In the genomic region with DNA sequence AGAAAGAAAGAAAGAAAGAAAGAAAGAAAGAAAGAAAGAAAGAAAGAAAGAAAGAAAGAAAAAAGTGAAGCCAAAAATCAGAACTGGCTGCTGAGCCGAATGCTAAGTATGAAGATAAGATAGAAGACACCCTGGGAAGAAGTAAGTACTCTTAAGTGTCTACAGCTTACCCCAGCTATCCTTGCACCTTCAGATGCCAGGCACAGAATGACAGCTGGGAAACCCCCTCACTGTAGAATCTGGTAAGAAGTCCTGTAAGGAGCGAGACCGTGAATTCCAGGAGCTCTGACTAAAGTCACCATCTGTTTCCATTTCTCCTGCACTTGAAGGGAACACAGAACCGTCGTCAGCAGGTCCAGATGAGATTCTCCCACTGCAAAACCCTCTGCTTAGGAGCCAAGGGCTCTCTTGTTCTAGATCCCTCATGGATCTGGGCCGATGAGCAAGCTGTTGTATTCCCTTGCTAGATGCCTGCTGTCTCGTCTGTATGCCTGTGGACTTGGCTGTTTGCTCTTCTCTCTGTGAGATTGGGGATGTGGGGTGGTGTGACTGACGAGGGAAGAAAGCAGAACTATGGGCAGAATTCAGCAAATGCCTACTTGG, we compare ENCODE assay signal across 17 mouse cellular contexts. TPM values are rescaled to one million over a fixed set of nuclear protein-coding genes. Genes with fewer than 3 reads are reported as not detected.
DNase-seq lines count a peak whose midpoint lies in the region; ATAC-seq and TF ChIP-seq lines count a peak whose summit lies in the region.
"Had no signal": no experiment of that assay in that cellular context is flagged by ENCODE, and none has a peak within 500 bp of the region (broad histone marks: within the 10 kb centered on the region; RNA-seq: fewer than 3 reads in every experiment).

No protein-coding gene starts in this region.

- no peak overlapping the region for H3K27ac ChIP-seq in forebrain, postnatal 0 days (ENCODE audit: low read depth, low read length)
- H3K27ac ChIP-seq in forebrain, embryonic 12.5 days = no peak overlapping the region
- H3K27ac ChIP-seq in thymus, adult 2 months (ENCODE audit: control insufficient read depth, insufficient read depth, low read length) = no peak overlapping the region
- H3K27ac ChIP-seq: embryonic facial prominence, embryonic 15.5 days; forebrain, embryonic 15.5 days; kidney, postnatal 0 days; limb, embryonic 12.5 days; neural tube, embryonic 13.5 days had no signal

- H3K4me1 ChIP-seq in forebrain, postnatal 0 days (ENCODE audit: insufficient read depth) = no peaks in the 10 kb centered on the region
- H3K4me1 ChIP-seq in forebrain, embryonic 12.5 days = no peaks in the 10 kb centered on the region
- no peaks in the 10 kb centered on the region for H3K4me1 ChIP-seq in thymus, adult 2 months (replicated peaks; ENCODE audit: control insufficient read depth, insufficient read depth, low read length)
- H3K4me1 ChIP-seq: embryonic facial prominence, embryonic 15.5 days; forebrain, embryonic 15.5 days; limb, embryonic 12.5 days; neural tube, embryonic 13.5 days had no signal

- intact Hi-C loops in left cerebral cortex, postnatal 25 days (cut with DNase I) = loop anchor here (1.0 kb wide), 1 partner anchor 112 kb away; no protein-coding TSS in a partner anchor

- TF ChIP-seq POLR2A in thymus, adult 2 months (IDR thresholded peaks at IDR 0.05; ENCODE audit: control insufficient read depth, extremely low read depth, insufficient read depth, low read length, poor library complexity) = no peak

- no peak overlapping the region for H3K4me2 ChIP-seq in forebrain, postnatal 0 days (ENCODE audit: low read depth)
- H3K4me2 ChIP-seq in forebrain, embryonic 12.5 days = no peak overlapping the region
- H3K4me2 ChIP-seq: embryonic facial prominence, embryonic 15.5 days; forebrain, embryonic 15.5 days; limb, embryonic 12.5 days; neural tube, embryonic 13.5 days had no signal

- no peak for TF ChIP-seq CTCF in forebrain, postnatal 0 days (IDR thresholded peaks at IDR 0.05; ENCODE audit: low read depth)
- no peak for TF ChIP-seq CTCF in thymus, adult 2 months (IDR thresholded peaks at IDR 0.05; ENCODE audit: borderline replicate concordance, control insufficient read depth, extremely low read depth, insufficient read depth, low read length, poor library complexity)

- H3K9me3 ChIP-seq in forebrain, postnatal 0 days (ENCODE audit: low read length) = no peaks in the 10 kb centered on the region
- no peaks in the 10 kb centered on the region for H3K9me3 ChIP-seq in forebrain, embryonic 12.5 days
- H3K9me3 ChIP-seq: embryonic facial prominence, embryonic 15.5 days; forebrain, embryonic 15.5 days; limb, embryonic 12.5 days; neural tube, embryonic 13.5 days had no signal

- H3K27me3 ChIP-seq in forebrain, postnatal 0 days (ENCODE audit: insufficient read depth, low read length) = no peaks in the 10 kb centered on the region
- H3K27me3 ChIP-seq in forebrain, embryonic 12.5 days = no peaks in the 10 kb centered on the region
- no peaks in the 10 kb centered on the region for H3K27me3 ChIP-seq in thymus, adult 2 months (ENCODE audit: control insufficient read depth, insufficient read depth, low read length)
- H3K27me3 ChIP-seq: embryonic facial prominence, embryonic 15.5 days; forebrain, embryonic 15.5 days; neural tube, embryonic 13.5 days had no signal

- no peak for DNase-seq in forebrain, postnatal 0 days
- peak; percentile 53 to 57 for DNase-seq in layer of hippocampus, adult 8-10 months (ENCODE audit: low spot score in 2 of 2)
- peak; percentile 54 to 95 for DNase-seq in left cerebral cortex, postnatal 25 days (ENCODE audit: low spot score in 2 of 2)
- no peak for DNase-seq in thymus, adult 2 months
- no peak for DNase-seq in lung, postnatal 36 days
- DNase-seq: cerebellum, adult 18-20 months; heart, postnatal 10 days; liver, postnatal 0 days had no signal

- ATAC-seq in forebrain, postnatal 0 days = 0 out of 2 replicates have a peak, but pooled peaks have one; percentile 6
- no peak for ATAC-seq in forebrain, embryonic 12.5 days (ENCODE audit: low FRiP score)
- peak; percentile 97 for ATAC-seq in frontal cortex, adult (ENCODE audit: low TSS enrichment)
- no peak for ATAC-seq in erythroblast, adult 5-6 weeks (replicated peaks; ENCODE audit: low FRiP score, poor library complexity, severe bottlenecking)
- ATAC-seq: forebrain, embryonic 15.5 days; liver, postnatal 0 days; midbrain, embryonic 16.5 days had no signal

- 75% methylated on average over 8 of the region's 8 CpGs for WGBS in forebrain, postnatal 0 days
- WGBS in forebrain, embryonic 12.5 days = 81% methylated on average over 8 of the region's 8 CpGs
- 76% methylated on average over 8 of the region's 8 CpGs for WGBS in thymus, adult 2 months

- no peak overlapping the region for H3K9ac ChIP-seq in forebrain, postnatal 0 days
- no peak overlapping the region for H3K9ac ChIP-seq in forebrain, embryonic 12.5 days
- H3K9ac ChIP-seq: embryonic facial prominence, embryonic 15.5 days; forebrain, embryonic 15.5 days; limb, embryonic 12.5 days; liver, postnatal 0 days; neural tube, embryonic 13.5 days had no signal

- H3K36me3 ChIP-seq in forebrain, postnatal 0 days (ENCODE audit: insufficient read depth) = no peaks in the 10 kb centered on the region
- H3K36me3 ChIP-seq in forebrain, embryonic 12.5 days (replicated peaks) = no peaks in the 10 kb centered on the region
- H3K36me3 ChIP-seq in thymus, adult 2 months (ENCODE audit: control insufficient read depth, insufficient read depth, low read length) = no peaks in the 10 kb centered on the region
- H3K36me3 ChIP-seq: embryonic facial prominence, embryonic 15.5 days; forebrain, embryonic 15.5 days; limb, embryonic 12.5 days; neural tube, embryonic 13.5 days had no signal

- no peak overlapping the region for H3K4me3 ChIP-seq in forebrain, postnatal 0 days (ENCODE audit: low read depth, low read length)
- H3K4me3 ChIP-seq in forebrain, embryonic 12.5 days (replicated peaks) = no peak overlapping the region
- H3K4me3 ChIP-seq in thymus, adult 2 months (ENCODE audit: control insufficient read depth, insufficient read depth, low read length) = no peak overlapping the region
- H3K4me3 ChIP-seq: embryonic facial prominence, embryonic 15.5 days; forebrain, embryonic 15.5 days; limb, embryonic 12.5 days; neural tube, embryonic 13.5 days had no signal

RNA-seq across cellular contexts. Expression of gene Ptprb, which starts 15.9 kb away (rescaled TPM):
- total RNA-seq in forebrain, postnatal 0 days (2014; rRNA removed) = 6.3 and 9.8 TPM in 2 replicates
- 1.4 and 2.3 TPM in 2 replicates for polyA plus RNA-seq in forebrain, postnatal 0 days (2015; fragmentation: Nextera tagmentation; extraction: Ambion mirVana)
- 2.8 and 2.9 TPM in 2 replicates for polyA plus RNA-seq in forebrain, embryonic 12.5 days (2016; fragmentation: Nextera tagmentation; extraction: Ambion mirVana)
- total RNA-seq in layer of hippocampus, adult 8-10 months (2022) = 10 to 100 TPM; 17.3 to 18.3 (median 17.9) TPM
- total RNA-seq in left cerebral cortex, postnatal 25 days (2021) = 10 to 100 TPM; 16.3 to 23.0 TPM
- 1.6 and 1.8 TPM in 2 replicates for polyA plus RNA-seq in thymus, adult 2 months (2012; rRNA removed)
- not detected in 2 replicates for total RNA-seq in erythroblast, adult 5-6 weeks (2015; ENCODE audit: low replicate concordance)
- total RNA-seq in erythroblast, adult 5-6 weeks (2017; ENCODE audit: low replicate concordance) = not detected in 2 replicates

Comparison
In these comparisons a context has a peak if more than half of its experiments do, and no peak if none do; other contexts are left out.
1. ATAC-seq: peak in forebrain, postnatal 0 days (single experiment) and frontal cortex, adult (single experiment); none in forebrain, embryonic 12.5 days (single experiment) and erythroblast, adult 5-6 weeks (single experiment).
2. DNase-seq: peak in layer of hippocampus, adult 8-10 months (2 of 2) and left cerebral cortex, postnatal 25 days (2 of 2); none in forebrain, postnatal 0 days (single experiment), thymus, adult 2 months (single experiment) and lung, postnatal 36 days (single experiment).